Mouse (Mus musculus): ENCODE data around the gene Pltp. TPM values are rescaled to one million over a fixed set of nuclear protein-coding genes. Genes with fewer than 3 reads are reported as not detected.

The Pltp gene
- 25.7 and 28.1 TPM in 2 replicates for polyA plus RNA-seq (2014; fragmentation: Nextera tagmentation; extraction: Ambion mirVana)

DNA sequence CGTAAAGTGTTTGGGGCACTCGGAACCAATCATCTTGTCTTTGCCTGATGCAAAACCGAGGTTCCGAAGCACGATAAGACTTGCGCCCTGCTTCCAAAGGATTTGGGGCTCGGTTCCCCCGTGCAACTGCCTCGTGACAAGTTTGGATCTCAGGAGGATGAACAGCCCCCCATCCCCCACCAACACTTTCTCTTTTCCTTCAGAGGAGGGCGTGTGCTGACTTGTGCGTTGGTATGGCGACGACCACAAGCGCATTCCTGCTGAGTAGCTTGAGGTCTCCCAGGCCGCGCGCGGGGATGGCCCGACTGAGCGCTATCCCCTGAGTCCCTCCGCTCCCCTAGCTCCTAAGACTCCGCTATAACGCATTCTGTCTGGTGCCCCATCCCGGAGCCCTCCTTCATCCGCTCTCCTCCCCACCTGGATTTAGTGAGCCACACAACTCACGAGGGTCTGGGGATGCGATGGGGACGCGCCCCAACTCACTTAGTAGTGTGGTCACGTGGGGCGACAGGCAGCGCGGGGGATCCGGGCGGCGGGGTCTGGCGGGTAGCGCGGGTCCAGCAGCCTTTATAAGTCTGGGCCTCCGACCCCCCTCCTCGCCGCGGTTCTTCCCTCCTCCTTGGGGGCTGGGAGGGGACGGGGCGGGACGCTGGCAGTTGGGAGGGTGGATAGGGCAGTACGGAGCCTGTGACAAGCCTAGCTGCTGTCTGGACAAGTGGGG lies at the start of gene Pltp:
Pltp (minus strand) TSS at position 611 of the 721 bp plus-strand sequence.
- WGBS = under 1% methylated on average over 47 of the region's 47 CpGs
- H3K36me3 ChIP-seq (ENCODE audit: control insufficient read depth, insufficient read depth, low read length) = no peaks in the 10 kb centered on the region
- peaks cover 27% of the 10 kb centered on the region; the same call in 1 of the 2 replicates for H3K4me1 ChIP-seq (replicated peaks; ENCODE audit: control insufficient read depth, insufficient read depth, low read length)
- no peak within 1 kb of the TSS; the same call in 1 of the 2 replicates for H3K27ac ChIP-seq (ENCODE audit: low read depth)
- ATAC-seq (replicated peaks; ENCODE audit: low FRiP score, low TSS enrichment, low read depth) (peak; percentile 70), DNase-seq (ENCODE audit: low spot score) (peak; percentile 77)
- peak within 1 kb of the TSS; percentile 96 for H3K4me2 ChIP-seq (ENCODE audit: low read length)
- H3K9ac ChIP-seq (ENCODE audit: low read length) = peak within 1 kb of the TSS; percentile 48
- peaks cover 33% of the 10 kb centered on the region for H3K27me3 ChIP-seq (replicated peaks; ENCODE audit: control insufficient read depth, insufficient read depth, low read length)
- H3K4me3 ChIP-seq (ENCODE audit: low read depth, low read length) = peak within 1 kb of the TSS; percentile 58
- no peaks in the 10 kb centered on the region for H3K9me3 ChIP-seq (ENCODE audit: control insufficient read depth, low read length)

DNA sequence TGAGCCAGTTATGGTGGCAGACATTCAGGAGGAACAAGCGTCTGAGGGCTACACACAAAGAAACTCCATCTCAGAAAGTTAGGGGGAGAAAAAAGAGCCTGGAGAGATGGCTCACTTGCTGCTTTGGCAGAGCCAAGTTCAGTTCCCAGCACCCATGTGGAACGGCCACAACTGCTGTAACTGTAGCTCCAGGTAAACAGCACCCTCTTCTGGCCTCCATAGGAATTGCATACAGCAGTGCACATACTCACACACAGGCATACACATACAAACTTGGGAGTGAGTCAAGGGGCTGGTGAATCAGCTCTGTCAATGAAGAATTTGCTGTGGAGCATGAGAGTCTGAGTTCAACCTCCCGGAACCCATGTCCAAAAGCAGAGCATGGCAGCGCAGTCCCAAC lies 48.6 kb upstream of the Pltp start:
- WGBS = 97% methylated on average over 4 of the region's 4 CpGs
- ATAC-seq (replicated peaks; ENCODE audit: low FRiP score, low TSS enrichment, low read depth) = no peak

DNA sequence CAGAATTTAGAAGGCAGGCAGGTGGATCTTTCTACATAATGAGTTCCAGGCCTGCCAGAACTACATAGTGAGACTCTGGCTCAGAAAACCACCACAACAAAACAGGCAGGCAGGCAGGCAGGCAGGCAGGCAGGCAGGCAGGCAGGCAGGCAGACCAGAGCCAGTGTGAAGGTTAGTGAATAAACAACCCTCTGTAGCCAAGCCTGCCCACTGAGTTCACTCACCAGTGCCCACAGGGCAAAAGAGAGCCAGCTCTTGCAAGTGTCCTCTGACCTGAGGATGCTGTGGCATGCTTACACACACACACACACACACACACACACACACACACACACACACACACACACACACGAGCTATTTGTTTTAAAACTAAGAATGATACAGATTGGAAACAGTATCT lies 46.0 kb upstream of the Pltp start:
- H3K4me3 ChIP-seq (ENCODE audit: low read depth, low read length) = no peak overlapping the region
- no peak overlapping the region for H3K4me2 ChIP-seq (ENCODE audit: low read length)
- H3K36me3 ChIP-seq (ENCODE audit: control insufficient read depth, insufficient read depth, low read length) = peaks cover 97% of the 10 kb centered on the region
- H3K27ac ChIP-seq (ENCODE audit: low read depth) = no peak overlapping the region
- 93% methylated on average over 1 of the region's 1 CpGs for WGBS
- H3K9me3 ChIP-seq (ENCODE audit: control insufficient read depth, low read length) = peaks cover 5% of the 10 kb centered on the region
- no peaks in the 10 kb centered on the region for H3K27me3 ChIP-seq (replicated peaks; ENCODE audit: control insufficient read depth, insufficient read depth, low read length)
- ATAC-seq (replicated peaks; ENCODE audit: low FRiP score, low TSS enrichment, low read depth) (no peak), DNase-seq (ENCODE audit: low spot score) (no peak)
- no peak overlapping the region for H3K9ac ChIP-seq (ENCODE audit: low read length)
- no peaks in the 10 kb centered on the region for H3K4me1 ChIP-seq (replicated peaks; ENCODE audit: control insufficient read depth, insufficient read depth, low read length)

More for the DNA sequence above, 48.6 kb upstream of the Pltp start:
- Histone ChIP-seq H3K27ac (ENCODE audit: low read depth) (no peak overlapping the region), H3K9ac (ENCODE audit: low read length) (no peak overlapping the region), H3K4me3 (ENCODE audit: low read depth, low read length) (no peak overlapping the region), H3K4me2 (ENCODE audit: low read length) (no peak overlapping the region), H3K4me1 (replicated peaks; ENCODE audit: control insufficient read depth, insufficient read depth, low read length) (peaks cover 11% of the 10 kb centered on the region), H3K27me3 (replicated peaks; ENCODE audit: control insufficient read depth, insufficient read depth, low read length) (no peaks in the 10 kb centered on the region), H3K36me3 (ENCODE audit: control insufficient read depth, insufficient read depth, low read length) (peaks cover 80% of the 10 kb centered on the region), H3K9me3 (ENCODE audit: control insufficient read depth, low read length) (peaks cover 5% of the 10 kb centered on the region)
- no peak for DNase-seq (ENCODE audit: low spot score)

DNA sequence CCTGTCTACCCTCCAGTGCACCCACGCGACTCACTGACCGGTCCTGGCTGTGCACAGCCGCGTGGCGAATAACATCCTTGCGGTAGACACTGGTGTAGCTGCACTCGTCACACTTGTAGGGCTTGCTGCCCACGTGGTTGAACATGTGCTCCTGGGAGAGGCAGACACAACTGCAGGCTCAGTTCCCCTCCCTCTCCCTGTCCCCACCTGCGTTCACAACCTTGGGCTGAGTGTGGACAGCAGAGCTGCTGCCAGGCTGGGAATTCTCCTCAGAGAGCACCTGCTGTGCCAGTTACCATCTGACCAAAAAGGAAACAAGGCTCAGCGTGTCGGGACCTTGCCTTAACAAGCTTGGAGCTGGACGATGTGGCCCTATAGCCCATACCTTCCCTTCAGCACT lies 43.9 kb upstream of the Pltp start:
- 88% methylated on average over 13 of the region's 13 CpGs for WGBS
- DNase-seq (ENCODE audit: low spot score) = no peak
- no peak overlapping the region for H3K9ac ChIP-seq (ENCODE audit: low read length)
- no peak overlapping the region for H3K4me2 ChIP-seq (ENCODE audit: low read length)
- H3K4me1 ChIP-seq (replicated peaks; ENCODE audit: control insufficient read depth, insufficient read depth, low read length) = no peaks in the 10 kb centered on the region
- no peaks in the 10 kb centered on the region for H3K27me3 ChIP-seq (replicated peaks; ENCODE audit: control insufficient read depth, insufficient read depth, low read length)
- peaks cover 5% of the 10 kb centered on the region for H3K9me3 ChIP-seq (ENCODE audit: control insufficient read depth, low read length)
- no peak overlapping the region for H3K4me3 ChIP-seq (ENCODE audit: low read depth, low read length)
- H3K36me3 ChIP-seq (ENCODE audit: control insufficient read depth, insufficient read depth, low read length) = peaks cover 97% of the 10 kb centered on the region
- H3K27ac ChIP-seq (ENCODE audit: low read depth) = no peak overlapping the region
- no peak for ATAC-seq (replicated peaks; ENCODE audit: low FRiP score, low TSS enrichment, low read depth)

GRCm38 (mm10) chr2:164899723-164900459 lies 42.4 kb upstream of the Pltp start:
- H3K9me3 ChIP-seq (ENCODE audit: control insufficient read depth, low read length) = no peaks in the 10 kb centered on the region
- no peak for ATAC-seq (replicated peaks; ENCODE audit: low FRiP score, low TSS enrichment, low read depth)
- H3K27me3 ChIP-seq (replicated peaks; ENCODE audit: control insufficient read depth, insufficient read depth, low read length) = no peaks in the 10 kb centered on the region
- no peak overlapping the region for H3K27ac ChIP-seq (ENCODE audit: low read depth)
- no peak overlapping the region for H3K9ac ChIP-seq (ENCODE audit: low read length)
- no peaks in the 10 kb centered on the region for H3K4me1 ChIP-seq (replicated peaks; ENCODE audit: control insufficient read depth, insufficient read depth, low read length)
- H3K4me3 ChIP-seq (ENCODE audit: low read depth, low read length) = no peak overlapping the region
- H3K4me2 ChIP-seq (ENCODE audit: low read length) = no peak overlapping the region
- H3K36me3 ChIP-seq (ENCODE audit: control insufficient read depth, insufficient read depth, low read length) = peaks cover 97% of the 10 kb centered on the region
- 90% methylated on average over 16 of the region's 16 CpGs for WGBS
- DNase-seq (ENCODE audit: low spot score) = no peak

- DNase-seq (ENCODE audit: low spot score) (no peak), ATAC-seq (replicated peaks; ENCODE audit: low FRiP score, low TSS enrichment, low read depth) (no peak)
- Histone ChIP-seq H3K27ac (ENCODE audit: low read depth) (no peak overlapping the region), H3K9me3 (ENCODE audit: control insufficient read depth, low read length) (no peaks in the 10 kb centered on the region), H3K4me2 (ENCODE audit: low read length) (no peak overlapping the region), H3K4me1 (replicated peaks; ENCODE audit: control insufficient read depth, insufficient read depth, low read length) (no peaks in the 10 kb centered on the region), H3K27me3 (replicated peaks; ENCODE audit: control insufficient read depth, insufficient read depth, low read length) (no peaks in the 10 kb centered on the region), H3K4me3 (ENCODE audit: low read depth, low read length) (no peak overlapping the region), H3K36me3 (ENCODE audit: control insufficient read depth, insufficient read depth, low read length) (peaks cover 97% of the 10 kb centered on the region), H3K9ac (ENCODE audit: low read length) (no peak overlapping the region)
- 92% methylated on average over 15 of the region's 15 CpGs for WGBS
Measured at GRCm38 (mm10) chr2:164899034-164899433, 41.5 kb upstream of the Pltp start.

DNA sequence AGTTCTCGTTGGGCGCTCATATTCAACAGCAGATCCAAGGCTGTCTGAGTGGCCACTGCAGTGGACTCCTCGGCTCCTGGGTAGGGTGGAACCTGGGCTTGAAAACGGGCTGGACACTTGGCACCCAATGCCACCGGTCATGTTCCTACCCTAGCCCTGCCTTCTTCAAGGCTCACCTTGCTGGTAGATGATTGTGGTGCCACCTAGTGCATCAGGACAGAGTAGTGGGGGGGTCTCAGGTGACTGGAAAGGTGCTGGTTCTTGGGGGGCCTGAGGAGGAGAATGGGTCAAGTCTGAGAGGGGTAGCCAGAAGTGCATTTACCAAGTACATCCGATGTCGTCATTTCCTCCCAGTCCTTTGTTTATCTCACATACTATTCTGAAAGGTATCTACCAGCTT lies 40.5 kb upstream of the Pltp start:
- Histone ChIP-seq H3K27ac (ENCODE audit: low read depth) (no peak overlapping the region), H3K36me3 (ENCODE audit: control insufficient read depth, insufficient read depth, low read length) (peaks cover 100% of the 10 kb centered on the region), H3K9me3 (ENCODE audit: control insufficient read depth, low read length) (no peaks in the 10 kb centered on the region), H3K4me2 (ENCODE audit: low read length) (no peak overlapping the region), H3K4me3 (ENCODE audit: low read depth, low read length) (no peak overlapping the region), H3K27me3 (replicated peaks; ENCODE audit: control insufficient read depth, insufficient read depth, low read length) (no peaks in the 10 kb centered on the region), H3K4me1 (replicated peaks; ENCODE audit: control insufficient read depth, insufficient read depth, low read length) (no peaks in the 10 kb centered on the region), H3K9ac (ENCODE audit: low read length) (no peak overlapping the region)
- DNase-seq (ENCODE audit: low spot score) (no peak), ATAC-seq (replicated peaks; ENCODE audit: low FRiP score, low TSS enrichment, low read depth) (no peak)
- 88% methylated on average over 7 of the region's 7 CpGs for WGBS

GRCm38 (mm10) chr2:164895885-164896284 lies 38.4 kb upstream of the Pltp start:
- ATAC-seq (replicated peaks; ENCODE audit: low FRiP score, low TSS enrichment, low read depth) (no peak), DNase-seq (ENCODE audit: low spot score) (no peak)
- Histone ChIP-seq H3K9ac (ENCODE audit: low read length) (no peak overlapping the region), H3K27ac (ENCODE audit: low read depth) (no peak overlapping the region), H3K4me2 (ENCODE audit: low read length) (no peak overlapping the region), H3K4me1 (replicated peaks; ENCODE audit: control insufficient read depth, insufficient read depth, low read length) (no peaks in the 10 kb centered on the region), H3K4me3 (ENCODE audit: low read depth, low read length) (no peak overlapping the region), H3K27me3 (replicated peaks; ENCODE audit: control insufficient read depth, insufficient read depth, low read length) (no peaks in the 10 kb centered on the region), H3K36me3 (ENCODE audit: control insufficient read depth, insufficient read depth, low read length) (peaks cover 100% of the 10 kb centered on the region), H3K9me3 (ENCODE audit: control insufficient read depth, low read length) (no peaks in the 10 kb centered on the region)
- WGBS = 95% methylated on average over 6 of the region's 6 CpGs
